Mouse (Mus musculus) kidney, adult 9 months (tissue): ENCODE data around the gene Galk2.

Experiments
- DNase-seq: peaks from one replicate; pipeline ENCODE4 v3.0.0; 2022

The Galk2 gene

DNA sequence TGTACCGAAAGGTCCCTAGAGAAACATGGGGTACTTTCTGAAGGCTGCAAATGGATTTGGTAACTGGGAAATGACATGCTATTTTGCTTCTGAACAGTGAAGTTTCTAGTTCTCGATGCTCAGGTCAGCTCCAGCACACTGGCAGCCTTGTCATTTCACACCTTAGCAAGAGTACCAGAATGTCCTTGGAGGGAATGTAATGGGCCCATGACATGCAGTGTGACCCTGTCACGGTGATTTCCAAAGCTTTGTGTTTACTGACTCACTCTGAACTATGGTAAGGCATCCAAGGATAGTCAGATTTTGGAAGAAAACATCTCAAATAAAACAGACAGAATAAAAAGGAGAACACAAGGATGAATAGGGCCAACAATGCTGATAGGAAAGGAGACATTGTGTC lies 42.5 kb downstream of the Galk2 start:
- no peak for DNase-seq

DNA sequence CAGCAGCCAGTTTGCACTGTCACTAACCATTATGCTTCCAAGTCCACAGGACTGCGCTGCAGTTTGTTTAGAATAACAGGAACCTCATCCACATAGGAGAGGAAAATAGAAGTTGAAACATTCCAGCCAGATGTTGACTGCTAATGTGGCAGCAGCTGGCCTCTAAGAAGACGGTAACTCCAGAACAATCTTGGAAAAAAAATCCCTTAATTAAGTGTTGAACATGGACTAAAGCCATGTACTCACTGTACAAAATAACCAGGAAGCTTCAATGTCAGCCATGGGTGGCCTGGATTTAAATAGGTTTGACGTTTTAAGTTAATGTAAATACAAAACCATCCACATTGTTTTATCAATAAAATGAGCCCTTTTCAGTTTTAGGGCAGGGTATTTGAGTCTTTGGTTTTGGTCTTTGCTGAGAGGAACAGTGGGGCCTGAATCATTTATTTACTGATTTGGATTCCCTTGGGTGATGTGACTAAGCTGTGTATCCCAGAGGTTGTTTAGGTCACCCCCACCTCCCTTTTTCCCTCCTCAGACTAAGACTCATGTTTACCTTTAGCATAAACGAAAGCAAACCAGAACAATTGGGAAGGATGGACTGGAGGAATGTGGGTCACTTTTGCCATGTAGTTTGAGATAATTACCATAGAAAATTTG lies 47.6 kb downstream of the Galk2 start:
- DNase-seq: no peak

DNA sequence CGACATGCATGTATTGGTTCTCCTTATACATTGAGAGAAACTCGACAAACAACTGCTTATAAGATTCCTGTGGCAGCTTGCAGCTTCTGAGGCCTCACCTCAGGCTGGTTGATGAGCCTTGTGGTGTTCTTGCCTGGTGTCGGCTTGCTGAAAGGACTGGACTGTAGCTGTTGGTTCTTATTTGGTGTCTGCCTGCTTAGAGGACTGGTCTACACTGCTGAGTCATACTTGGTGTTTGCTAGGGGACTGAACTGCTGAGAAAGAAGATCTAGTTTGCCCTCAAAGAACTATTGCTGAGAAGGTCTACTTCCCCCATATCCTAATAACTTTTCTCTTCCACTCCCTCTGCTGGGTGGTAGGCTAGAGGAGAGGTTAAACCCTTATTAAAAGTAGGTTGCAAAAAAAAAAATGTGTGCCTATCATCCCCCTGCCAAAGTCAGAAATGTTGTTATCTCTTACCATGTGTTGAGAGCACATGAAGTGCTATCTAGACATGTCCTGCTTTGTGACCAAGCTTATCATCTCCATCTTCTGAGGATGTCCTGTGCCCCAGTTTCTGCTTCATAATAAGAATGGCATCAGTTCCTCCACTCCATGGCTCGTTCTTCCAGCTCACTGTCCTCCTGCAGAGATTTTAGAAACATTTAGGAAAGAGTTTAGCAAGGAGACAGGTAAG lies 48.8 kb downstream of the Galk2 start:
- no peak for DNase-seq

DNA sequence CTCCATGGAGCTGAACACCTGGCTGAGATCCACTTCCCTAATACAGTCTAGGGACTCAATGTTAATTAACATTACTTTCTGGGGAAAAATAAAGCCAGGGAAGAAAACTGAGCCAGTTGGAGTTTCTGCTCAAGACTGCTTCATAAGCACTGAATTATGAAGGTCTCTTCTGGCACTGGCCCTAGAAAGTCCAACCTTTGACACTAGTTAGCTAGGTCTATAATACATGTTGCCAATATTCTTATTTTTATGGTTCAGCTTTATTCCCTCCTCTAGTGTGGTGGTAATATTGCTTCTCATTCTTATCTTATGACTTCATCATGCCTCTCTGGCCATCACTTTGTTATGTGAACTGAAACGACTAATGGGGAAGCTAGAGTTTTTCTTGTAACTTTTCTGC lies 55.3 kb downstream of the Galk2 start:
- DNase-seq: no peak

DNA sequence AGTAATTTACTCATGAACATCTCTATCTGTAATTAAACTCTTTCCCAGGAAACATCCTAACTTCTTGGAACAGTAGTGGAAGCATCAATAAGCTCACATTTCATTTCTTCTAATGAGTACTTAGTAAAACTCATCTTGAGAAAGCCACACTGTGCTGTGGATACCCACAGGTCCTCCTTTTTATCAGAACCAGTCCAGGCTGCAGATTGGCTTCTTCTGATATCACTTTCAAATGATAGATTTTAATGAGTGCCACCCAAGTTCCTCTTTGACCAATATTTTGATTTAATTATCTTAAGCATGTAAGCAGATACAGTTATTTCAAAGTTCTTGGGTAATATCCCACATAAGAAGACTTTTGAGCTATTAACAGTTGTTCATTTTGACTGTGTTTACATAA lies 55.8 kb downstream of the Galk2 start:
- no peak for DNase-seq

DNA sequence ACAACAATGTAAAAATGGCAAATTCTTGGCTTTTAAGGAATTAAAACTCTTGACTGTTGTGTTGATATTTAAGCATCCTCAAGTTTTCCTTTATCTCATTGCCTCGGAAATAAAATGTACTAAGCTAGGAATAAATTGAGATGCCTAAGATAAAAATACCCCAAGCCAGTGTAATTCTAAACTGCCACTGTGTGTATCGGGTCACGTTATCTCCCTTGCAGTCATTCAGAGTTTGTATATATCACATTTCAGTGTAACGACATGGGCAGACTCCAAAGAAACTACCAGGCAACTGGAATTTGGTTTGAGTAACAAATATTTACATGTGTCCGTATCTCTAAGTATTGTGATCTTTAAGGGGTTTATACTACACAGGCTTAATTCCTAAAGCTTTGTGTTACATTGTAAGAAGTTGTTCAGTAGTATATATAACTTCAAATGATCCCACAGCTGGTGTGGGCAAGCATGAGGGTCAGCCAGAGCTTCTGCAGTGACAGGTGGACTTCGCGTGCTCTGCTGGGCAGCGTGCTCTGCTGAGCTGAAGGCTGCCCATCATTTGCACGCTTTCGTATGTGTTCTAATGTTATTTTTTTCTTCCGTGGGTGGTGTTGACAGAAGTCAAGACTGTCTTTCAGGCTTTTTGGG lies 57.9 kb downstream of the Galk2 start:
- DNase-seq: no peak

DNA sequence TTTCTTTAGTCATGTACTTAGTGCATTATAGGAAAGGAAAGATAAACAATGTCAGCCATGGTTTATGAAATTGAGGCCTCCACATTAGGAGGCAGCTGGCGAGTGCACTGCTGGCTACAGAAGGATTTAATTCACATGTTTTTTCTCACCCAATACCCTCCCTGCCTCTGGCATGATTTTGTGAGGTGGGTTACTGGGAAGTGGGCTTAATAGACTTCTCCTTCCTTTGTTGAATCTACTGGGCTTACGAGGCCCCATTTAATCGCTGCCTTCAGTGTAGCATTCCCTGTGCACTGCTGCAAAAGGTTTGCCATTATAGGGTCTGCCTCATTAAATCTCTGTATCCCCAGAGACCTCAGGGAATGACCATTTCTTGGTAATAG lies 58.4 kb downstream of the Galk2 start:
- DNase-seq: no peak

DNA sequence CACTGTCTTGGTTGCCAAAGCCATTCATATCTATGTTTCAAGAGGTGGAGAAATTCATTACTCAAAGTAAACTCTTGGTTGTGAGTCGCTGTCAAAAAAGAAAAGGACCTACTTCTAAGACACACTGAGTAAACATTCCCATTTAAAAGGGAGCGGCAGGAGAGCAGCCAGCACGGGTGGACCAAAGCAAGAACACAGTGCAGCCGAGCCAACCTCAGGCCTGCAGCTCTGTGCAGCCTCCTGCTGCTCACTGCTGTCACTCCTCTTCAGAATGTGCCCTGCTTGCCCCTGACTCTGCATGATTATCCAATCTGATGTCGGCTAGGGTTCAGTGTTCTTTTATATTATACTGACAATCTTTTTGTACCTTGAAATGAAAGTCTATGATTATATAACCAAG lies 62.4 kb downstream of the Galk2 start:
- no peak for DNase-seq

DNA sequence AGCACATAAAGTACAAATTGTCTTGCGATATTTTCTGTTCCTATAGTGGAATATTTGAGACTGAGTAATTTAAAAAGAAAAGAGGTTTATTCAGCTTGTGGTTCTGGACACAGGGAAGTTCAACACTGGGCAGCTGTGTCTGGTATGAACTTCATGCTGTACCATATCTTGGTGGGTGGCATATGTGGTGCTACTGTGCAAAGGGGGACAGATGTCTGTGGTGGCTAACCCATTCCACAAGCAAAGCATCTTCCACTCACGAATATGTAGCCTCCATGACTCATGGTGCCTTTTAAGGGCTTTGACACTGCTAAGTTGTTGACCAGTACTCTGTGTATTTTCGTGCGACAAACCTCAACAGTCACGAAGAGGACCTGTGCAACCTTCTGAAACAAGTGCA lies 63.2 kb downstream of the Galk2 start:
- DNase-seq: no peak

DNA sequence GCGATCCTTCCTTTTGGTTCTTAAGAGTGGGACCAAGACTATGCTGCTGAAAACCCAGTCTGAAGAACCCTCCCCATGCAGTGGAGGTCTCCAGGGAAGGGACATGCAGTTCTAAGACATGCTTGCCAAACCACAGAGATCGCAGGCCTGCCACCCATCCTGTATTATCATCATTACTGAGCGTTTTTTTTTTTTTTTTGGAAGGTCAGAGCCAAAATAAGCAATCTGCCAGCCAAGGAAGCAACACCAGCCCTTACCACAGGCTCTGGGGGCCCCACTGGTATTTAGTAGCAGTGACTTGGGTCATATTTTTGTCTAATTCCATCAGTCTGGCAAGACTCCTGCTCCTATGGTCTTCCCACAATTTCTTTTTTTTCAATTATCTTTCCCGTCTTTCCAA lies 64.0 kb downstream of the Galk2 start:
- peak; percentile 22 for DNase-seq

DNA sequence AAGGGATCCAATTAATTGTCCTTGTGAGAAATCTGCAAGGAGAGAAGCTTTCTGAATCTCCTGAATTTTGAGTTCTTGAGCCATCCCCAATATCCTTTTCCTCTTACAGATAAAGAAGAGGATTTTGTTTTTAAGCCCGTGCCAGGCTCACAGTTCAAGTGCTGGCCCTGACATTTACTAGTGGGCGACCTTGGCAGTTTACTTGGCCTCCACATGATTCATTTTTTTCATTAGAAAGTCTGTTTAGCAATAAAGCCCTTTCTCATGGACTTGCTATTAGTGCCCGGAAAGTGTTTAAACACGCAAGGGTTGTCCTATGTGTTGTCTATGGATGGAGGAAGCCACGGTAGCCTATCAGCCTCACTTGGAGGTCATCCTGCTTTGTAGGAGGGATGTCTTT lies 64.4 kb downstream of the Galk2 start:
- no peak for DNase-seq

DNA sequence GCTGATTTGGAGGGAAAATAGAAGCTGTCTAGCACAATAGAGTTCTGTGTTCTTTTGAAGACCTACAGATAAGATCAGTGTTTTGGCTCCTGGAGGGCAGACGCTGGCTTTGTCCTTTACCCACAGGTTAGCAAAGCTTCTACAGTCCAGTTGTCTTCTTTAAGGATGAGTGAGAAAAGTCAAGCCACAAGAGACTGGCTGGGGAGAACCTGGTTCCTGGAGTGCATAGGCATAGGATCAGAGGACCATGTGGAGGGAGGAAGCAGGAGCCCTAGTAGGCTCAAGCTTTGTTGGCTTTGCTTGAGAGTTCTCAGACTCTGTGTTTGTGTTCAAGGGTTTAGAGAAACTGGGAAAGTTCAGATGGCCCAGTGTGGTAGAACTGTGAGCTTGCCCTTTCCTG lies 65.6 kb downstream of the Galk2 start:
- DNase-seq: no peak

DNA sequence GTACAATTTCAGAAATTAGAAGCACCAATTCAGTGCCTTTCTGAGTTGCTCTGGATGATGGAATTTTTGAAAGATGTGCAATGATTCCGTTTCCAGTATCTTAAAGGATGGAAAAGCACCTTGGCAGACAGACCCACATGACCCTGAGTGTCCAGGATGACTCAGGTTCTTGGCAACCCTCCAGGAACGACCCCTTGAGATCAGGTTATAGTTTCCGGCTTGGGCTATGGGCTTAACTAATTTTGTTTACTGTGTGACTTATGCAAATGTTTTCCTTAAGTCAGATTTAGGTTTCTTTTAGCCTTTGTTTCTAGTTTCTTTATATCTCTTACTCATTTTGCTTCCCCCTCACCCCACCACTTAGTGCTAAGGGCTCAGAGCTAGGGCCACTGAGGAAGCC lies 66.2 kb downstream of the Galk2 start:
- DNase-seq: no peak

DNA sequence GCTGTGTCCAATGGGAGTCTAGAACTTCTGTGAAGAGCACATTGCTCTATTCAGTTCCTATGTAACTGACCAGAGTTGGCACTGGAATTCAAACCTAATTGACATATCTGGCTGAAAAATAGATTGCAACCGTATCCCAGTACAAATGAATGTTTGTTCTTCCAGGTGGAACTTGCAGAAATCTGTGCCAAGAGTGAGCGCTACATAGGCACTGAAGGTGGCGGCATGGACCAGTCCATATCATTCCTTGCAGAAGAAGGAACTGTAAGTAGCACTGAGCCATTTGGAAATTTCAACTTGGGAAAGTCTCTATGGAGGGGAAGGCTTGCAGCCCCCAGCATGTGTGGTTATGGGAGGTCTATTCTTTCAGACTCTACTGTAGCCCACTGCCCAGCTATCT lies 70.5 kb downstream of the Galk2 start:
- no peak for DNase-seq

DNA sequence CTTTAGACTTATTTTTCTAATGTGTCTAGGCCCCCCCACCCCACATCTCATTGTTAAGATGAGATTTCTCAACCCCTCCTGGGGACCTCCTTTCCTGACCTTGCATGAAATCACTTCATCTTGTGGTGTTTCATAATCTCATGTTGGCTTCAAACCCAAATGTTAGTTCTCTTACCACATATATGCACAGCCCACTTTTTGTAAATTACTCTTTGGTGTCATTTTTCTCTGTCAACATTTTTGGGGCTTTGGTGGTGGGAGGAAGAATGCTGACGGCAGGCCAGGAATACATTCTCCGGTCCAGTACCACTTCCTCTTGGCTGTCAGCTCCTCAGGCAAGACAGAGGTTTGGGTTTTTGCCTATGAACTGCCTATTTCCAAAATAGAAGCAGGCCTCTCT lies 71.0 kb downstream of the Galk2 start:
- DNase-seq: no peak

DNA sequence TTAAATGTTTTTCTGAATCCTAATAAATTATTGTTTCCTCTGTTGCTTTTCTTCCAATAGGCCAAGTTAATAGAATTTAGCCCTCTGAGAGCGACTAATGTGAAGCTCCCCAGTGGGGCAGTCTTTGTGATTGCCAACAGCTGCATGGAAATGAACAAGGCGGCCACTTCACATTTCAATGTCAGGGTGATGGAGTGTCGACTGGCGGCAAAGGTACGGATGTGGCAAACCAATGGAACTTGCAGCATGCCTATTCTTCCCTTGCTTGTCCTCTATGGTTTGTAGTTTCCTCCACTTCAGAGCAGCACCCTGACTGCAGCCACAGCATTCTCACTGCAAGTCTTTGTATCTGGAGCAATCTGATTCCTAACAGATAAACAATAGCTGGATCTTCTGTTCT lies 72.3 kb downstream of the Galk2 start:
- DNase-seq: no peak

DNA sequence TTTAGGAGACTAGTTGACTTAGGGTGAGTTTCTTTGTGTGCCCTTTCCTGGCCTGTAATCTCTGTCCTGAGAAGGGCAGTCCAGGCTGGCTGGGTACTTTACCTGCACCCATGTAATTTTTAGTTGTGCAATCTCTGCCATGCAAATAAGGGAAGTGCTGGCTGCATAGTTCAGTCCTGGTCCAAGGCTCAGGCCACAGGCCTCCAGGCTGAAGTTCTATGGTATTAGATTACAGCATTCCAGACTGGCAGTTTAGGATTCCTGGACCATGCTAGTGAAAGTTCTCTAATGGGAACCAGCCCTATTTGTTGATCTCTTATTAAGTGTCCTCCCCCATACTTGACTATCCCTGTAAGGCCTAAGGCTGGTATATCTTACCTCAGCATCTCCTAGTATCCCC lies 73.8 kb downstream of the Galk2 start:
- peak; percentile 20 for DNase-seq

DNA sequence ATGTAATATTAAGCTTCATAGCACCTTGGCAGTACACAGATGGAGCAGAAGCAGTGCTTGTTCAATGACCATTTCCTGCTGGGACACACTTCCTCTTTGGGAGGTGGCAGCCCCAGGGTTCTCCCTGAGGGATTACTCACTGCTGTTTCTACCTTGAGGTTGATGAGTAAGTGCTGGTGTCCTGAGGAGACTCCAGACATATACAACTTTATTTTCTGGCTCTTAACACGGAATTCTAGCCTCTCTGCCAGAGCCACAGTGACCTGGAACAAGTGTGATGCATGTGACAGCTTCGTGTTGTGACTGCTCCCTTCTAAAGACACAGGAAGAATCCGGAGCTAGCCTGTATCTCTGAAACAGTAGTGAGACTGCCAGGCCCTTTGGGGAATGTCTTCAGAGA lies 75.1 kb downstream of the Galk2 start:
- no peak for DNase-seq

DNA sequence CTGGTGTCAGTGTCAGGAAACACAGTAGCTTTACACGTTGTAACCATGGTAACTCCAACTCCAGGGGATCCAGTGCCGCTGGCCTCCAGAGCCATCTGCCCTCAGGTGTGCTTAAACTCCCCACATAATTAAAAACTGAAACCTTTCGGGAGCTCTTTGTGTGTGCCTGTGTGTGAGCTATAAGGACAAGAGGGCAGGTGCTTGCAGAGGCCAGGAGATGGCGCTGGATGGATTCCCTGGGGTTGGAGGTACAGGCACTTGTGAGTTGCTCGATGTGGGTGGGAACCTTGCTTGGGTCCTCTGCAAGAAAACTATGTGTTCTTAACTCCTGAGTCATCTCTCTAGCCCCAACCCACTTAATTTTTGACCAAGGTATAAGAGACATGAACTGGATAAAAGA lies 77.5 kb downstream of the Galk2 start:
- DNase-seq: no peak

DNA sequence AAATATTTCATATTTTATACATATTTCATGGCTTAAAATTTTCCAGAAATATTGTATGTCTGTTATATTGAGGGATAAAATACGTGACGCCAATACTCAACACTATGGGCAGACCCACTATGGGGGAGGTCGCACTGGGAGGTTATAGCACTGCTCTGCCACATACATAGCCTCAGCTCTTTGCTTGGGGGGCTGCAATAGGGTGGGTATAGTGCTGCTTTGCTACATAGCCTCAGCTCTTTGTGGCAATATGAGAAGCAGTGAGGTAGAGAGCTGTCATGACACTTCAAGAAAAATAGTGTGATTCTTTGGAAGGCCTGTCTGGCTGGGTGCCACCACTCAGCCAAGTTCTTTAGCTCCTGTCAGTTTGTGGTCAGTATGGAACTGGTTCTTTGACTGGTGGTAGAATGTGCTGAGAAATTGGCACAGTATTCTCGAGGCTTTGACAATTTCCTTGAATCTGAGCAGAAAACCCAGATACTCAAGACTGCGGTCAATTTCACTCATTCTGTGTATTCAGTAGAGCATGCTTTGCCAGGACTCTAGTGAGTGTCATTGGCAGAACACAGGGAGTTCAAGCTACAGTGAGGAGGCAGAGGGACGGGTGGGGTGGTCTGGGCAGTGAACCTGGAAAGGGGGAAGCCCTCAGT lies 80.2 kb downstream of the Galk2 start:
- DNase-seq: no peak

DNA sequence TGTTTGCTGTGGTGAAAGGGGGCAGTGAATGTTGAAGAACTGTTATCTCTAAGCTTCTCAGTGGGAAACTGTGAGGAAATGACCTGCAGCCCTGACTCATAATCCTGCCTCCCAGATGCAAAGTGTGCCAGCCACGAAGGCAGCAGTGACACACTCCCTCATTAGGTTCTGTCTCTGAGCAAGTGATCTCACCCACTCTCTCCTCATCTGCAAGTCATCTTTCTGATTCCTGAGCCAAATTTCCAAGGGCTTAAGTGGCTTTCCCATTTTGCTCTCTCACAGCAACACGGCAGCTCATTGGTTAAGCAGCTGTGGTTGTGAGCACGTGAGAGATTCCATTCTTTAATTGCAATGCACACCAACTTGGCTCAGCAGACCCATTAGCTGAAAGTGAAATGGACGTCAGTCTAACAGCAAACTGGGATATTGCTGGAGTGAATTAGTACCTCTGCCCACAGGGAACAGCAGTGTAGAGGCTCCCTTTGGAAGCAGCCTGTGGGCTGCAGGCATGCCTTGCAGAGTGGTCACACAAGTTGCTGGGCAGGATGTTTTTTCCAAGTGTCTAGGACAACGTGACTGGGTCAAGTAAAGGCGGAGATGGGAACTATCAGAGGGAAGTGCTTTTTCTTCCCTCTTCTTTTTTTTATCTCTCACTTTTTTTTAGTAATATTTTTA lies 82.3 kb downstream of the Galk2 start:
- DNase-seq: no peak

DNA sequence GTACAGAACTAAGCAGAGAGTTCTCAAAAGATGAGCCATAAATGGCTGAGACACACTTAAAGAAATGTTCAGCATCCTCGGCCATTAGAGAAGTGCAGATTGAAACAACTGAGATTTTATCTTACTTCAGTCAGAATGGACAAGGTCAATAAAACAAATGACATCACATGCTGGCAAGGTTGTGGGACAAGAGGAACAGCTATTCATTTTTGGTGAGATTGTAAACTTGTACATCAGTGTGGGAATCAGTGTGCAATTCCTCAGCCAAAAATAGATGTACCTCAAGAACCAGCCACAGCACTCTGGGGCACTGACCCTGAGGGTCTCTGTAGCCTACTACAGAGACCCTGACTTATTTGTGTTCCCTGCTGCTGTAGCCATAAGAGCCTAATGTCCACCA lies 84.4 kb downstream of the Galk2 start:
- DNase-seq: no peak

DNA sequence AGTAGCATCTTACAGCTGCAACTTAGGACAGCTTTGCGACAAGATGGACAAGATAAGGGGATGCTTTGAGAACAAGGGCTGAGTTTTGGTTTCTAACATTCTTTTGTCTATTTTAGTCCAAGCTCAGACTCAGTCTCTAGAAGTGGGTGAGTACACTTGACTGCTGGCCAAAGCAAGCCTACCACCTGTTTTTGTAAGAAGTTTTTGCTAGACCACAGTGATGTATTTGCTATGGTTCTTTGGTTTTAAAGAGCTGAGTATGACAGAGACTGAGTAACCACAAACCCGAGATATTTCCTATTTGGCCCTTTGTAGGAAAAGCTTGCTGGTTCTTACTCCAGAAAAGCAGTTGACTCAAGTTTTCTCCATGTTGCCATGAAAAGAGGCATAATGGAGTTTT lies 89.3 kb downstream of the Galk2 start:
- DNase-seq: no peak

DNA sequence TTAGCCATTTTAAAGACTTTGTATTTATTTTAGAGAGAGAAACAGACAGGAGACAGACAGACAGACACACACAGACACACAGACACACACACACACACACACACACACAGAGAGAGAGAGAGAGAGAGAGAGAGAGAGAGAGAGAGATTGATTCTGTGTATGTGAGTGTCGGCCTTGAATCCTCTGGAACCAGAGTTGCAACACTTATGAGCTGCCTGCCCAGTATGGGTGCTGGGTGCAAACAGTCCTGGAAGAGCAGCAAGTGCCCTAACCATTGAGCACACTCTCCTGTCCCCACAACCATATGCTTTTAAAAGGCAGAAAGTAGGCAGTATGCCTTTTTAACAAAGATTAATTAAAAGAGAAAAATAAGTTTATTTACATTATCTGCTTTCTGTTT lies 109.9 kb downstream of the Galk2 start:
- DNase-seq: no peak
